Mouse (Mus musculus): ENCODE results near the gene Atoh7. TPM values are rescaled to one million over a fixed set of nuclear protein-coding genes. Genes with fewer than 3 reads are reported as not detected.

The Atoh7 gene
- polyA plus RNA-seq, 1 experiment from 2014 or later: not detected

GRCm38 (mm10) chr10:63099941-63100562, 601 bp downstream of the Atoh7 start:
- H3K27ac ChIP-seq (replicated peaks): no peak overlapping the region
- peaks cover 11% of the 10 kb centered on the region for H3K4me1 ChIP-seq
- H3K27me3 ChIP-seq (replicated peaks): peaks cover 53% of the 10 kb centered on the region

DNA sequence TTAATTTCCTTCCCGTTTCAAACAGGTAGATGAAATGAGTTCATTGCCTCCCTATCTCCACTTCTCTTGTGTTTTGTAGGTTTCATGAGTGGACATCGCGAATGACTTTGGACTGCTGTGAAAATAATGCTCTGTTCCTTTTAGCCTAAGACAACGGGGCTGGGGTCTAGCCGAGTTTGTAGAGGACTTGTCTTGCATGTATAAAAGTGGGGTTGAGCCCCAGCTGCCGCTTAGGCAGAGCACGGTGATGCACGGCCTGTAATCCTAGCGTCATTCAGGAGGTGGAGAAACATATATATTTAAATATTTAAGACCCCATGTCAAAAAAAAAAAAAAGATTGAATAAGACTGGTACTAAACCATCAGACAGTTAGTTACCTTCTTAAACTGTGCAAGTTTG, 1.2 kb downstream of the Atoh7 start:
- no peaks in the 10 kb centered on the region for H3K36me3 ChIP-seq
- 22% methylated on average over 9 of the region's 9 CpGs for WGBS
- peaks cover 50% of the 10 kb centered on the region for H3K27me3 ChIP-seq (replicated peaks)
- H3K9ac ChIP-seq: peak overlapping the region; percentile 81
- no peaks in the 10 kb centered on the region for H3K9me3 ChIP-seq
- H3K4me2 ChIP-seq: peak overlapping the region; percentile 97
- H3K4me1 ChIP-seq: peaks cover 11% of the 10 kb centered on the region
- no peak overlapping the region for H3K27ac ChIP-seq (replicated peaks)
- ATAC-seq (ENCODE audit: extremely low read depth, insufficient number of reproducible peaks, low FRiP score, low TSS enrichment): no peak
- H3K4me3 ChIP-seq: peak overlapping the region; percentile 67

More at GRCm38 (mm10) chr10:63099941-63100562, 601 bp downstream of the Atoh7 start:
- no peaks in the 10 kb centered on the region for H3K36me3 ChIP-seq
- no peaks in the 10 kb centered on the region for H3K9me3 ChIP-seq
- peak overlapping the region; percentile 81 for H3K9ac ChIP-seq
- peak; percentile 51; the same call in 1 of the 2 replicates for ATAC-seq (ENCODE audit: extremely low read depth, insufficient number of reproducible peaks, low FRiP score, low TSS enrichment)
- H3K4me3 ChIP-seq: peak overlapping the region; percentile 67
- under 1% methylated on average over 62 of the region's 62 CpGs for WGBS
- peak overlapping the region; percentile 97 for H3K4me2 ChIP-seq

DNA sequence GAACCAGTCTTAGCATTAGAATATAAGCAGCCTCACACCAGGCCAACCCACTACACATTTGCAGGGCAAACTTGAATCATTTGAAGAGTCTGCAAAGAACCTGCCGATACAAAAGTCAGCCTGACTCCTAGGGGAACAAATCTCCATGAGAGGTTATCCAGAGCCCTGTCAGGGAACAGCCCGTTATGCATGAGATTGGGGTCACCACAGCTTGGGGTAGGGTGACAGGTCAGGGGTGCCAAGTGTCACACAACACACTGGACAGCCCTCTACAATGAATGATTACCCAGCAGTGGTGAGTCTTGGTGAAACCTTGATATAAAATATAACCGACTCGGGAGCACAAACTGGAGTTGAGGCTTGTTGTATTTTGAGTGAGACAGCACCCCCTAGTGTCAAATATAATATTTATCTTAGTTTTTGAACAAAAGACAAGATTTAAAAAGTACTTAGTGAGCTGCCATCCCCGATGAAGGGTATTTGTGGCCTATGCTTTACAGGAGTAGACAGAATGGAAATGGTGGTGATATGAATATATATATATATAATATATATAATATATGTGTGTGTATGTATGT, 13.7 kb downstream of the Atoh7 start:
- Histone ChIP-seq H3K9me3 (peaks cover 5% of the 10 kb centered on the region), H3K36me3 (peaks cover 15% of the 10 kb centered on the region), H3K4me3 (no peak overlapping the region), H3K27me3 (replicated peaks) (no peaks in the 10 kb centered on the region), H3K27ac (replicated peaks) (no peak overlapping the region), H3K4me1 (no peaks in the 10 kb centered on the region), H3K9ac (no peak overlapping the region), H3K4me2 (no peak overlapping the region)
- WGBS: 57% methylated on average over 5 of the region's 5 CpGs
- no peak for ATAC-seq (ENCODE audit: extremely low read depth, insufficient number of reproducible peaks, low FRiP score, low TSS enrichment)

DNA sequence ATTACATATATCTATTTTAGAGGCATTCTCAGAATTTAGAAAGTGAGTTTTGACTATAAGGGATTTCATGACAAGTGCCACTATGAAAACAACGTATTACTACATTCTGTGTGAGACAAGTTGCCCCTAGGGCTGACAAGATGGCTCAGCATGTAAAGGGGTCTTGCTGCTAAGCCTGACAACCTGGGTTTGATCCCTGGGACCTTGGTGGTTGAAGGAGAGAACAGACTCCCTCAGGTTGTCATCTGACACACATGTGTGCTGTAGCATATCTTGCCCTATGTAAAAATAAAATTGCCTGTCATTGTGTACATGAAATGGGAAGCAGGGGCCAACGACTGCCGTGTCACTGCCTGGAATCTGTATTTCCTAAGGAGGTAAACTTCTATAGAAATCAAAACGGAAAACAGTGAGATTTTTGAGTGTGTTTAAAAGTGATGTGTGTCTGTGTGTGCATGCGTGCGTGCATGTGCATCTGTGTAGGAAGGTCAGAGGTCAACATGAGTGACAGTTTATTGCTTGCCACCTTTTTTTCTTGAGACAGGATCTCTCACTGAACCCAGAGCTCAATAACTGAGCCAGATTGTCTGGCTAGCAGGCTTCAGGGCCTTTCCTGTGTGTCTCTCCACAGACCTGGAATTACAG, 14.4 kb downstream of the Atoh7 start:
- 82% methylated on average over 6 of the region's 6 CpGs for WGBS
- ATAC-seq (ENCODE audit: extremely low read depth, insufficient number of reproducible peaks, low FRiP score, low TSS enrichment): no peak
- H3K4me2 ChIP-seq: no peak overlapping the region

GRCm38 (mm10) chr10:63115881-63116280, 16.4 kb downstream of the Atoh7 start:
- Histone ChIP-seq H3K4me3 (no peak overlapping the region), H3K4me1 (no peaks in the 10 kb centered on the region), H3K9ac (no peak overlapping the region), H3K9me3 (peaks cover 5% of the 10 kb centered on the region), H3K4me2 (no peak overlapping the region), H3K27me3 (replicated peaks) (no peaks in the 10 kb centered on the region), H3K36me3 (peaks cover 24% of the 10 kb centered on the region), H3K27ac (replicated peaks) (no peak overlapping the region)
- 76% methylated on average over 15 of the region's 15 CpGs for WGBS
- ATAC-seq (ENCODE audit: extremely low read depth, insufficient number of reproducible peaks, low FRiP score, low TSS enrichment): no peak

More for the DNA sequence above, 14.4 kb downstream of the Atoh7 start:
- Histone ChIP-seq H3K36me3 (peaks cover 17% of the 10 kb centered on the region), H3K27me3 (replicated peaks) (no peaks in the 10 kb centered on the region), H3K9me3 (peaks cover 5% of the 10 kb centered on the region), H3K4me1 (no peaks in the 10 kb centered on the region), H3K27ac (replicated peaks) (no peak overlapping the region), H3K9ac (no peak overlapping the region), H3K4me3 (no peak overlapping the region)

DNA sequence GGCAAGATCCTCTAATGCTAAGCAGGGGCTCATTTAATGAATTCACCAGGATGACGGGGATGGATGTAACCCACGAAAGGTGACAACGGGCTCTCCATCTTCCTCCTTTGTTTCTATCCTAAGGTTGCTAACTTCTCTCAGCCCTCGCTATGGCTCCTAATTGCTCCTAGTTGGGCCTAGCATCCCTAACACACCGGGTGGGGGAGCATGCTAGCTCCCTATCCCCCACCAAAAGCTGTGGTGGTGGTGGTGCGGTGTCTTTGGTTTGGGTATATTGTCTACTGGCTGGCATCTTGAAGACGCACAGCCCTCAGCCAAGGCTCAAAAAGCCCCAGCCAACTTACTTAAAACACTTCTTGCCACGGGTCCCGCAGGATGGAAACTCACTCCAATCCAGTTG, 16.9 kb downstream of the Atoh7 start:
- H3K27me3 ChIP-seq (replicated peaks): no peaks in the 10 kb centered on the region
- H3K27ac ChIP-seq (replicated peaks): no peak overlapping the region
- H3K4me3 ChIP-seq: no peak overlapping the region
- H3K9ac ChIP-seq: no peak overlapping the region
- no peak overlapping the region for H3K4me2 ChIP-seq
- peaks cover 24% of the 10 kb centered on the region for H3K36me3 ChIP-seq
- H3K4me1 ChIP-seq: no peaks in the 10 kb centered on the region
- 83% methylated on average over 9 of the region's 9 CpGs for WGBS
- no peak for ATAC-seq (ENCODE audit: extremely low read depth, insufficient number of reproducible peaks, low FRiP score, low TSS enrichment)
- peaks cover 5% of the 10 kb centered on the region for H3K9me3 ChIP-seq

GRCm38 (mm10) chr10:63117583-63117982, 18.1 kb downstream of the Atoh7 start:
- Histone ChIP-seq H3K4me3 (no peak overlapping the region), H3K9ac (no peak overlapping the region), H3K9me3 (peaks cover 5% of the 10 kb centered on the region), H3K27ac (replicated peaks) (no peak overlapping the region), H3K4me1 (no peaks in the 10 kb centered on the region), H3K27me3 (replicated peaks) (no peaks in the 10 kb centered on the region), H3K36me3 (peaks cover 24% of the 10 kb centered on the region), H3K4me2 (no peak overlapping the region)
- ATAC-seq (ENCODE audit: extremely low read depth, insufficient number of reproducible peaks, low FRiP score, low TSS enrichment): no peak
- WGBS: 81% methylated on average over 8 of the region's 8 CpGs

GRCm38 (mm10) chr10:63119916-63120315, 20.5 kb downstream of the Atoh7 start:
- no peak for ATAC-seq (ENCODE audit: extremely low read depth, insufficient number of reproducible peaks, low FRiP score, low TSS enrichment)
- 68% methylated on average over 14 of the region's 14 CpGs for WGBS
- Histone ChIP-seq H3K9ac (no peak overlapping the region), H3K4me2 (no peak overlapping the region), H3K36me3 (peaks cover 24% of the 10 kb centered on the region), H3K27me3 (replicated peaks) (no peaks in the 10 kb centered on the region), H3K27ac (replicated peaks) (no peak overlapping the region), H3K4me3 (no peak overlapping the region), H3K4me1 (no peaks in the 10 kb centered on the region), H3K9me3 (peaks cover 5% of the 10 kb centered on the region)

GRCm38 (mm10) chr10:63121961-63122360, 22.5 kb downstream of the Atoh7 start:
- peaks cover 20% of the 10 kb centered on the region for H3K36me3 ChIP-seq
- H3K27ac ChIP-seq (replicated peaks): no peak overlapping the region
- peaks cover 5% of the 10 kb centered on the region for H3K9me3 ChIP-seq
- 84% methylated on average over 14 of the region's 14 CpGs for whole genome bisulfite sequencing
- no peak overlapping the region for H3K4me2 ChIP-seq
- H3K27me3 ChIP-seq (replicated peaks): no peaks in the 10 kb centered on the region
- H3K4me1 ChIP-seq: no peaks in the 10 kb centered on the region
- no peak for ATAC-seq (ENCODE audit: extremely low read depth, insufficient number of reproducible peaks, low FRiP score, low TSS enrichment)
- no peak overlapping the region for H3K9ac ChIP-seq
- no peak overlapping the region for H3K4me3 ChIP-seq

DNA sequence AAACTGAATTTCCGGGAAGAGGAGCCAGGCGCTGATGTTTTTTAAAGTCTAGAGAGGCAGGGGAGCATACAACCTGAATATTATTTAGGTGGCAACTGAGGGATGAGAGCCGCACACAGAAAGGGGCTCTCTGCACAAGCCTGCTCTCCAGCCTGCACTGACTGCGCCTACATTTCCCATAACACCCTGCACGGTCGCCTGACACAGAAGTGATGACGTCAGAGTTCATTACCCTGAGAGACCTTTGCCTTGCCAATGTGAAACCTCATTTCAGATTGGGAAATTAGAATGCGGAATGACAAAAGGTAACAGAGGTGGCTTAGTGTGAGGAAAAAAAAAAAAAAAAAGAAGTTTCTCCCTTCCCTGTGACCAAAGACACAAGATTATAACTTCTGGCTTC, 23.1 kb downstream of the Atoh7 start:
- peaks cover 20% of the 10 kb centered on the region for H3K36me3 ChIP-seq
- no peak for ATAC-seq (ENCODE audit: extremely low read depth, insufficient number of reproducible peaks, low FRiP score, low TSS enrichment)
- no peak overlapping the region for H3K27ac ChIP-seq (replicated peaks)

GRCm38 (mm10) chr10:63123141-63123540, 23.7 kb downstream of the Atoh7 start:
- 69% methylated on average over 8 of the region's 8 CpGs for WGBS
- Histone ChIP-seq H3K36me3 (peaks cover 16% of the 10 kb centered on the region), H3K9ac (no peak overlapping the region), H3K27ac (replicated peaks) (no peak overlapping the region), H3K4me3 (no peak overlapping the region), H3K4me1 (peaks cover 3% of the 10 kb centered on the region), H3K27me3 (replicated peaks) (no peaks in the 10 kb centered on the region), H3K4me2 (no peak overlapping the region), H3K9me3 (peaks cover 4% of the 10 kb centered on the region; the same call in 1 of the 2 replicates)
- ATAC-seq (ENCODE audit: extremely low read depth, insufficient number of reproducible peaks, low FRiP score, low TSS enrichment): no peak

More for the DNA sequence above, 23.1 kb downstream of the Atoh7 start:
- Histone ChIP-seq H3K27me3 (replicated peaks) (no peaks in the 10 kb centered on the region), H3K4me3 (no peak overlapping the region), H3K9ac (no peak overlapping the region), H3K4me1 (no peaks in the 10 kb centered on the region), H3K4me2 (no peak overlapping the region), H3K9me3 (peaks cover 6% of the 10 kb centered on the region)
- 31% methylated on average over 8 of the region's 8 CpGs for WGBS
